Mouse (Mus musculus) lung, postnatal 0 days (tissue): Measurements from ENCODE around the gene Ass1.

ENCODE experiments used
- CTCF ChIP-seq: IDR thresholded peaks from 2 replicates; pipeline ENCODE4 v1.5.1; 2016; ENCODE audit warnings: antibody characterized with exemption, mild to moderate bottlenecking
- EP300 ChIP-seq: IDR thresholded peaks from 2 replicates; pipeline ENCODE4 v1.6.1; 2016; ENCODE audit warnings: antibody characterized with exemption, mild to moderate bottlenecking, control low read depth

- TF ChIP-seq CTCF (no peak), EP300 (no peak)
Observed at GRCm38 (mm10) chr2:31476107-31476820, 6.3 kb downstream of the Ass1 start.
